Mouse (Mus musculus): Measurements from ENCODE around the gene Ttc41.

GRCm38 (mm10) chr10:86773360-86773759 lies 67.7 kb downstream of the Ttc41 start:
- TF ChIP-seq POLR2A (IDR thresholded peaks at IDR 0.05; ENCODE audit: control insufficient read depth, low read depth, low read length) (no peak), CTCF (IDR thresholded peaks at IDR 0.05; ENCODE audit: control insufficient read depth, insufficient read depth, insufficient replicate concordance, low read depth, low read length) (no peak)
